8 mouse cellular contexts compared by ENCODE assay signal in the genomic region with DNA sequence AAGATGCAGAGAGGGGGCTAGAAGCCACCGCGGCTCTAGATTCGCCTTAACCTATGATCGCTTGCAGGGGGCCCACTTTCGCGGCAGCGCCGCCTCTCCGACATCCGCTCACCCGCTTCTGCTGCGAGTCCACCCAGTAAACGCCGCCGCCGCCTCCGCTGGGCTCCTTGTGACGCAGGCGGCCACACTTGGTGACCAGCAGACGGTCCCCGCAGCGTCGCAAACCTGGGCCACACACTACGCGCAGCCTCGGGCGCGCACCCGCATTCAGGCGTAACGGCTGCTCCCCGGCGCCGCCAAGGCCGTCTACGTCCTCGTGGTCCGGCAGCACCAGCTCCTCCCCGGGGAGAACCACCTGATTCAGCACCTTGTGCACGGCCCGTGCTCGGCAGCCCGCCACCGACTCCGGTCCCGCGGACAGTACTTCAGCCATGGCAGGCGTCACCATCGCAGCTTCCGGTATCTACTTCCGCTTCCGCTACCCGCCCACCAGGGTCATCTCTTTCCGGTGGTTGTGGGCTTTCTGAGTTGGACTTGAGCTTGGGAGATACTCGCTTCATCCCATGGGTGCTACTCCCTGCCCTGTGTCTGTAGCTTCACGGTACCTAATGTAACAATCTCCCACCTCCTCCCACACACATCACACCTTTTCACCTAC. TPM values are rescaled to one million over a fixed set of nuclear protein-coding genes. Genes with fewer than 3 reads are reported as not detected.
DNase-seq lines count a peak whose midpoint lies in the region; ATAC-seq and TF ChIP-seq lines count a peak whose summit lies in the region.

No protein-coding gene starts in this region.

- H3K4me3 ChIP-seq in embryonic facial prominence, embryonic 12.5 days: peak overlapping the region; percentile 93
- H3K4me3 ChIP-seq in limb, embryonic 11.5 days (ENCODE audit: low read depth, low read length): peak overlapping the region; percentile 99
- H3K4me3 ChIP-seq in midbrain, embryonic 13.5 days (replicated peaks): peak overlapping the region; percentile 98
- peak overlapping the region; percentile 98 for H3K4me3 ChIP-seq in small intestine, adult 2 months (ENCODE audit: low read depth, low read length)

- peak overlapping the region; percentile 61; the same call in 1 of the 2 replicates for H3K27ac ChIP-seq in embryonic facial prominence, embryonic 12.5 days
- peak overlapping the region; percentile 63 for H3K27ac ChIP-seq in limb, embryonic 11.5 days (replicated peaks; ENCODE audit: low read depth, low read length)
- peak overlapping the region; percentile 88 for H3K27ac ChIP-seq in midbrain, embryonic 13.5 days
- H3K27ac ChIP-seq in small intestine, adult 2 months (ENCODE audit: insufficient read depth, low read depth, low read length): peak overlapping the region; percentile 78

- peak overlapping the region; percentile 89 for H3K9ac ChIP-seq in embryonic facial prominence, embryonic 12.5 days
- H3K9ac ChIP-seq in limb, embryonic 11.5 days (ENCODE audit: low read length): peak overlapping the region; percentile 88
- peak overlapping the region; percentile 94 for H3K9ac ChIP-seq in midbrain, embryonic 13.5 days (replicated peaks)

- peaks cover 26% of the 10 kb centered on the region for H3K36me3 ChIP-seq in embryonic facial prominence, embryonic 12.5 days
- H3K36me3 ChIP-seq in limb, embryonic 11.5 days (ENCODE audit: control insufficient read depth, insufficient read depth, low read length): peaks cover 3% of the 10 kb centered on the region; the same call in 1 of the 2 replicates
- peaks cover 28% of the 10 kb centered on the region for H3K36me3 ChIP-seq in midbrain, embryonic 13.5 days
- peaks cover 15% of the 10 kb centered on the region for H3K36me3 ChIP-seq in small intestine, adult 2 months (ENCODE audit: control insufficient read depth, insufficient read depth, low read length)

- peak; percentile 94 for DNase-seq in 3134 (ENCODE audit: extremely low read depth, insufficient read length, low spot score)
- DNase-seq in adrenal gland, postnatal 36 days: peak; percentile 89 to 92
- peak; percentile 89 to 91 for DNase-seq in heart, adult 18-20 months
- DNase-seq in kidney, adult 18-20 months: peak; percentile 88
- DNase-seq in limb, embryonic 11.5 days (ENCODE audit: low spot score): peak; percentile 87

- H3K4me2 ChIP-seq in embryonic facial prominence, embryonic 12.5 days (replicated peaks): peak overlapping the region; percentile 68
- peak overlapping the region; percentile 68 for H3K4me2 ChIP-seq in limb, embryonic 11.5 days (ENCODE audit: low read depth, severe bottlenecking)
- peak overlapping the region; percentile 80 for H3K4me2 ChIP-seq in midbrain, embryonic 13.5 days (replicated peaks)

- under 1% methylated on average over 50 of the region's 56 CpGs for WGBS in embryonic facial prominence, embryonic 12.5 days
- under 1% methylated on average over 56 of the region's 56 CpGs for WGBS in limb, embryonic 11.5 days
- WGBS in midbrain, embryonic 13.5 days: under 1% methylated on average over 56 of the region's 56 CpGs
- under 1% methylated on average over 56 of the region's 56 CpGs for WGBS in small intestine, adult 2 months

- peak; percentile 77 for TF ChIP-seq POLR2A in small intestine, adult 2 months (IDR thresholded peaks at IDR 0.05; ENCODE audit: low read depth, low read length)

- H3K27me3 ChIP-seq in embryonic facial prominence, embryonic 12.5 days: peaks cover 16% of the 10 kb centered on the region
- no peaks in the 10 kb centered on the region for H3K27me3 ChIP-seq in limb, embryonic 11.5 days (ENCODE audit: control insufficient read depth, insufficient read depth, low read length)
- peaks cover 30% of the 10 kb centered on the region for H3K27me3 ChIP-seq in midbrain, embryonic 13.5 days
- H3K27me3 ChIP-seq in small intestine, adult 2 months (ENCODE audit: control insufficient read depth, insufficient read depth, low read length): no peaks in the 10 kb centered on the region

- no peaks in the 10 kb centered on the region for H3K9me3 ChIP-seq in embryonic facial prominence, embryonic 12.5 days
- H3K9me3 ChIP-seq in limb, embryonic 11.5 days (ENCODE audit: control insufficient read depth, low read length): no peaks in the 10 kb centered on the region
- H3K9me3 ChIP-seq in midbrain, embryonic 13.5 days: no peaks in the 10 kb centered on the region

- TF ChIP-seq CTCF in small intestine, adult 2 months (IDR thresholded peaks at IDR 0.05; ENCODE audit: extremely low read depth, insufficient read length, insufficient replicate concordance, low read depth, low read length): no peak

- H3K4me1 ChIP-seq in embryonic facial prominence, embryonic 12.5 days: peaks cover 9% of the 10 kb centered on the region
- H3K4me1 ChIP-seq in limb, embryonic 11.5 days (ENCODE audit: control insufficient read depth, insufficient read depth, low read length): no peaks in the 10 kb centered on the region
- peaks cover 18% of the 10 kb centered on the region for H3K4me1 ChIP-seq in midbrain, embryonic 13.5 days (replicated peaks)
- peaks cover 2% of the 10 kb centered on the region; the same call in 1 of the 2 replicates for H3K4me1 ChIP-seq in small intestine, adult 2 months (ENCODE audit: control insufficient read depth, insufficient read depth, insufficient read length, low read length)

- ATAC-seq in embryonic facial prominence, embryonic 12.5 days (ENCODE audit: insufficient number of reproducible peaks, insufficient read depth, low FRiP score, low TSS enrichment): peak; percentile 60; the same call in 1 of the 2 replicates
- ATAC-seq in limb, embryonic 11.5 days (ENCODE audit: insufficient number of reproducible peaks, low FRiP score, low TSS enrichment, low read depth): 0 out of 2 replicates have a peak, but pooled peaks have one; percentile 47
- peak; percentile 95 for ATAC-seq in midbrain, embryonic 13.5 days

RNA-seq across cellular contexts. Expression of a gene that starts 21.6 kb away (rescaled TPM):
- total RNA-seq in adrenal gland, postnatal 36 days (2021): 10 to 100 TPM; 30.5 to 31.2 TPM
- polyA plus RNA-seq in embryonic facial prominence, embryonic 12.5 days (2016; fragmentation: Nextera tagmentation; extraction: Ambion mirVana): 18.4 and 20.1 TPM in 2 replicates
- 10 to 100 TPM; 11.9 to 12.9 TPM for total RNA-seq in heart, adult 18-20 months (2021)
- 13.9 and 14.4 TPM in 2 replicates for polyA plus RNA-seq in limb, embryonic 11.5 days (2014; fragmentation: Nextera tagmentation; extraction: Ambion mirVana)
- polyA plus RNA-seq in midbrain, embryonic 13.5 days (2015; fragmentation: Nextera tagmentation; extraction: Ambion mirVana): 7.6 and 8.7 TPM in 2 replicates
- polyA plus RNA-seq in small intestine, adult 2 months (2012; rRNA removed): 11.5 and 23.1 TPM in 2 replicates

RNA-seq across cellular contexts. Expression of a gene that starts 22.2 kb away (rescaled TPM):
- total RNA-seq in adrenal gland, postnatal 36 days (2021): 10 to 100 TPM; 34.0 to 38.2 TPM
- 83.8 and 86.3 TPM in 2 replicates for polyA plus RNA-seq in embryonic facial prominence, embryonic 12.5 days (2016; fragmentation: Nextera tagmentation; extraction: Ambion mirVana)
- 10 to 100 TPM; 18.3 to 18.8 TPM for total RNA-seq in heart, adult 18-20 months (2021)
- 105 and 111 TPM in 2 replicates for polyA plus RNA-seq in limb, embryonic 11.5 days (2014; fragmentation: Nextera tagmentation; extraction: Ambion mirVana)
- polyA plus RNA-seq in midbrain, embryonic 13.5 days (2015; fragmentation: Nextera tagmentation; extraction: Ambion mirVana): 55.0 and 61.9 TPM in 2 replicates
- polyA plus RNA-seq in small intestine, adult 2 months (2012; rRNA removed): 29.2 and 32.6 TPM in 2 replicates

RNA-seq across cellular contexts. Expression of a gene that starts 23.4 kb away (rescaled TPM):
- 10 to 100 TPM in 1 of 2 experiments, 1 to 10 TPM in 1; 9.8 to 12.4 TPM for total RNA-seq in adrenal gland, postnatal 36 days (2021)
- polyA plus RNA-seq in embryonic facial prominence, embryonic 12.5 days (2016; fragmentation: Nextera tagmentation; extraction: Ambion mirVana): 19.4 and 20.5 TPM in 2 replicates
- 1 to 10 TPM; 5.2 to 6.0 TPM for total RNA-seq in heart, adult 18-20 months (2021)
- 23.8 and 24.5 TPM in 2 replicates for polyA plus RNA-seq in limb, embryonic 11.5 days (2014; fragmentation: Nextera tagmentation; extraction: Ambion mirVana)
- 21.9 and 23.1 TPM in 2 replicates for polyA plus RNA-seq in midbrain, embryonic 13.5 days (2015; fragmentation: Nextera tagmentation; extraction: Ambion mirVana)
- 0.24 and 0.56 TPM in 2 replicates for polyA plus RNA-seq in small intestine, adult 2 months (2012; rRNA removed)

Comparison
In these comparisons a context has a peak if more than half of its experiments do, and no peak if none do; other contexts are left out.
1. Peak in every context shown above with its lines: DNase-seq, ATAC-seq, H3K4me3 ChIP-seq and H3K27ac ChIP-seq.
2. RNA of a gene that starts 23.4 kb away (polyA plus RNA-seq): 23.8 to 24.5 TPM in limb, embryonic 11.5 days, 21.9 to 23.1 TPM in midbrain, embryonic 13.5 days and 19.4 to 20.5 TPM in embryonic facial prominence, embryonic 12.5 days; 0.24 to 0.56 TPM in small intestine, adult 2 months; every median in the first group is over 10 times any median in the second.